Mouse (Mus musculus) cerebellum, adult 2 months (tissue): Measurements from ENCODE around the gene Mfrp.
A peak's percentile ranks its signal among the peaks of the same experiment; 100 is the strongest.

Experiments used
- CTCF ChIP-seq: fragments of 200-500 bp; IDR thresholded peaks from 2 replicates; pipeline ENCODE4 v1.5.1; 2011; ENCODE audit warnings: low read depth, mild to moderate bottlenecking, control low read depth, low read length, moderate library complexity, borderline replicate concordance; ENCODE audit not compliant: insufficient read depth
- POLR2A ChIP-seq: fragments of 200-500 bp; IDR thresholded peaks from 2 replicates; pipeline ENCODE4 v1.6.1; 2011; ENCODE audit warnings: low read length, control low read depth, borderline replicate concordance; ENCODE audit not compliant: insufficient read depth

- TF ChIP-seq CTCF (peak; percentile 55), POLR2A (no peak)
Observed at GRCm38 (mm10) chr9:44119011-44119410, 17.5 kb downstream of the Mfrp start.
